Mouse (Mus musculus): ENCODE results near the gene Eepd1.

DNA sequence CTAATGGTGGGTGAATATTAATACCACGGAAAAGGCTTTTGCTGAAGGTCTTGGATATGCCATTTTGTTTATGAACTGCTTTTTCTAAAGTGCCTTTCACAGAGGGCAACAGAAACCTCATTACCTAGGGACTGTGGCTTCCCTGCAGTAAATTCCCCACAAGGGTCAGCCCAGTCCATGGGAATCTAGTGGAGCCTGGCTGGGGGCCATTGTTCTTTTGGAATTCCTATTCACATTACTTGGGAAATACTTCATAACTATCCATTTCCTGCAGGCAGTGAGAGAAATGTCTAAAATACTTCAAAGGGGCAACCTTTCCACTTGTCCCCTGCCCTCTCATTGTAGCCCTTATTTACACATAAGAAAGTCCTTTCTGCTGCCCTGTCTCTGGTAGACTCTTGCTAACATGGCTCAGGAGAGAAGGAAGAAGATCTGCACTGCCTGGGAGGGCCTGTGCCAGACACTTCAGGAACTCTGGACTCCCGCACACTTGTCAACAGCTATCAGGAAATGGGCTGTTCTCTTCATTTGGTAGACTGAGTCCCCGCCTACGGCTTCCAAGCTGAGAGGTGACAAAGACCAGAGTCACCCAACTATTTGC is 111.1 kb downstream of the Eepd1 start:
- no peak for TF ChIP-seq KAT2A (conservative IDR thresholded peaks at IDR 0.05; ENCODE audit: low read depth, low read length)
- TF ChIP-seq EP300 (IDR thresholded peaks at IDR 0.05; ENCODE audit: low read depth in 1 of 2, low read length in 2 of 2), result no peak
- no peak for TF ChIP-seq UBTF (IDR thresholded peaks at IDR 0.05; ENCODE audit: borderline replicate concordance, insufficient read depth, low read depth, low read length)
- no peak for TF ChIP-seq CTCF (IDR thresholded peaks at IDR 0.05 in 2 of 3, conservative IDR thresholded peaks at IDR 0.05 in 1 of 3; ENCODE audit: control insufficient read depth in 1 of 3, insufficient read depth in 1 of 3, low read depth in 2 of 3, low read length in 3 of 3, poor library complexity in 1 of 3, severe bottlenecking in 1 of 3)
- TF ChIP-seq POLR2A (IDR thresholded peaks at IDR 0.05; ENCODE audit: control insufficient read depth in 1 of 2, insufficient read depth in 1 of 2, low read depth in 1 of 2, low read length in 2 of 2, poor library complexity in 1 of 2), result no peak
- TF ChIP-seq RAD21 (IDR thresholded peaks at IDR 0.05; ENCODE audit: low read depth, low read length), result no peak
- TF ChIP-seq TCF12 (IDR thresholded peaks at IDR 0.05; ENCODE audit: low read depth, low read length), result no peak
- TF ChIP-seq SIN3A (IDR thresholded peaks at IDR 0.05; ENCODE audit: low read length), result no peak
- no peak for TF ChIP-seq MAX (IDR thresholded peaks at IDR 0.05; ENCODE audit: low read length)
